Mouse (Mus musculus) stomach, postnatal 0 days (tissue): ENCODE measurements around the gene Fam83g. TPM values are rescaled to one million over a fixed set of nuclear protein-coding genes. Genes with fewer than 3 reads are reported as not detected.
"Not testable (repeated sequence)": the region's sequence is repeated elsewhere in the genome, so short reads cannot be mapped to it uniquely, and the experiment has no call there.

Experiments used
- ATAC-seq: fragments of 200-750 bp; cut with Nextera tagmentation; 2 replicates; pipeline ENCODE4 v1.8.0; 2017; ENCODE audit not compliant: low FRiP score, low TSS enrichment
- DNase-seq: peaks from one replicate; pipeline ENCODE4 v3.0.0-alpha.2; 2016; ENCODE audit warnings: low spot score
- H3K27ac ChIP-seq: fragments of 300-500 bp; sonication (generic); replicated peaks from 2 replicates; pipeline ENCODE4 v1.5.1; 2014; ENCODE audit warnings: mild to moderate bottlenecking, control low read depth
- H3K27me3 ChIP-seq: fragments of 300-500 bp; sonication (generic); 2 replicates; pipeline ENCODE4 v1.6.1; 2014; ENCODE audit warnings: low read length; ENCODE audit not compliant: control insufficient read depth, insufficient read depth
- H3K36me3 ChIP-seq: fragments of 300-500 bp; sonication (generic); 2 replicates; pipeline ENCODE4 v1.6.1; 2014; ENCODE audit warnings: low read length, mixed read lengths; ENCODE audit not compliant: control insufficient read depth, insufficient read depth
- H3K4me1 ChIP-seq: fragments of 300-500 bp; sonication (generic); replicated peaks from 2 replicates; pipeline ENCODE4 v1.6.1; 2014; ENCODE audit warnings: antibody characterized with exemption; ENCODE audit not compliant: control insufficient read depth, insufficient read depth
- H3K4me2 ChIP-seq: fragments of 300-500 bp; sonication (generic); replicated peaks from 2 replicates; pipeline ENCODE4 v1.6.1; 2014; ENCODE audit warnings: low read depth, mild to moderate bottlenecking, control low read depth, moderate library complexity
- H3K4me3 ChIP-seq: fragments of 300-500 bp; sonication (generic); 2 replicates; pipeline ENCODE4 v1.5.1; 2014; ENCODE audit warnings: low read depth, low read length, control low read depth
- H3K9ac ChIP-seq: fragments of 300-500 bp; sonication (generic); 2 replicates; pipeline ENCODE4 v1.6.1; 2014; ENCODE audit warnings: mild to moderate bottlenecking, low read length, control low read depth, mixed read lengths
- H3K9me3 ChIP-seq: fragments of 300-500 bp; sonication (generic); 2 replicates; pipeline ENCODE4 v1.6.1; 2016; ENCODE audit warnings: low read length; ENCODE audit not compliant: control insufficient read depth
- CTCF ChIP-seq: IDR thresholded peaks from 2 replicates; pipeline ENCODE4 v1.5.1; 2016; ENCODE audit warnings: antibody characterized with exemption, low read depth, mild to moderate bottlenecking, moderate library complexity
- EP300 ChIP-seq: optimal IDR thresholded peaks from 2 replicates; pipeline ENCODE3; 2016; ENCODE audit warnings: antibody characterized with exemption
- WGBS: fragments of 180-500 bp; shearing (Covaris S2); extraction: QIAGEN DNeasy Blood & Tissue Kit; methylation state at CpG from one replicate; pipeline ENCODE4 v1.1.7; 2014; 5-methylcytosine and 5-hydroxymethylcytosine counted together
- polyA plus RNA-seq: library from polyadenylated mRNA; unstranded; fragments of >200 nt; fragmentation: Nextera tagmentation; extraction: Ambion mirVana; gene quantifications from 2 replicates; pipeline ENCODE4 v1.2.1, GENCODE M21; 2015

Gene Fam83g
- 4.5 and 4.9 TPM in 2 replicates for polyA plus RNA-seq

DNA sequence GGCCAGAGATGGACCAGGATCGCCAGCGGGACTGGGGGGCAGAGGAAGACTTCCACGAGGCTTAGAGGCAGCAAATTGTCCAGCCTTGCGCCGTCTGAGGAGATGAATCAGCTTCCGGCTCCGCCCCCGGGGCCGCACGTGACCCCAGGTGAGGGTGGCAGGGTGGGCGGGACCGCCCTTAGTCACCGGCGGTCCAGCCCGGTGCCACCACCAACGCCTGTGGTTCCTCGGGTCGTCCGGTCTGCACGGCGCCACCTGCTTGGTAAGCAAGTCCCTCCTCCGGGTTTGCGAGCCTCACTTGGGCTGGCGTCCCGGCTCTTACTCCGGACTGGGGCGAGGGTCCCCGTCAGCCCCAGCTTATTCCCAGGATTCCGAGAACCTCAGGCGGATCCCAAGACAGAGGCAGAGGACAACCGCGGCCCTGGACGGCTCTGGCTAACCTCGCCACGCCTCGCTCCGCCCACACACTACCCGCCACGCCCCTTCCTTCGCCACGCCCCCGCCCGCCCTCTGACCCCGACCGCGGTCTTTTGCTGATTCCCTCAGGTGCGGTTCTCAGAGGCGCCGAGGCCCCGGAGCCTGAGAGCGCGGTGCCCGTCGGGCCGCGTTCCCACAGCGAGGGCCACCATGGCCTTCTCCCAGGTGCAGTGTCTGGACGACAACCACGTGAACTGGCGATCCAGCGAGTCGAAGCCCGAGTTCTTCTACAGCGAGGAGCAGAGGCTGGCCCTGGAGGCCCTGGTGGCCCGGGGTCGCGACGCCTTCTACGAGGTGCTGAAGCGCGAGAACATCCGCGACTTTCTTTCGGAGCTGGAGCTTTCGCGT lies at the start of gene Fam83g:
TSS of gene Fam83g (plus strand) at position 185 of the 825 bp plus-strand sequence.
- Histone ChIP-seq H3K4me2 (peak within 1 kb of the TSS; percentile 63), H3K4me3 (peak within 1 kb of the TSS; percentile 48), H3K4me1 (peaks cover 5% of the 10 kb centered on the region; the same call in 1 of the 2 replicates), H3K27ac (peak within 1 kb of the TSS; percentile 73; the same call in 1 of the 2 replicates), H3K9ac (peak within 1 kb of the TSS; percentile 55), H3K9me3 (no peaks in the 10 kb centered on the region), H3K36me3 (no peaks in the 10 kb centered on the region), H3K27me3 (no peaks in the 10 kb centered on the region; the same call in 1 of the 2 replicates)
- TF ChIP-seq CTCF (0 out of 2 replicates have a peak, but pooled peaks have one; percentile 0), EP300 (no peak)
- DNase-seq (peak; percentile 93), ATAC-seq (peak; percentile 88)
- WGBS: 3% methylated on average over 74 of the region's 76 CpGs

DNA sequence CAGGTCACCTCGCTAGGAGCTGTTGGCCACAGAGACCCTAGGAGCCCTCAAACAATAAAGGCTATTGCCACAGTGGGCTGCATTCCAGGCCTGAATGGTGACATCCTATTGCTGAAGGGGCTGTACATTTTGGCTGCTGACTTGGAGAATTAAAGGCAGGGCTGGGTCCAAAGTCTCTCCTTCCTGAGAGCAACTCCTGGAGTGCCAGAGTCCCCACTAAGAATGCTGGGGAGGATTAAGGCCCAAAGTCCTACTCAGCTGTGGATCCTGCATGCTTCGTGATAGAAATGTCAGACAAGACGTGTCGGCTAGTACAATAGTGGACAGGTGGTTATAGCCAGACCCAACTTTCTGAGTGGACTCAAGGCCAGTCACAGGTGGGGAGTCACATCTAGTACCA lies 47.6 kb upstream of the Fam83g start:
- H3K9ac ChIP-seq, H3K4me2 ChIP-seq, H3K27ac ChIP-seq, H3K27me3 ChIP-seq, H3K9me3 ChIP-seq, H3K4me1 ChIP-seq, ATAC-seq, H3K4me3 ChIP-seq, DNase-seq, H3K36me3 ChIP-seq: not testable (repeated sequence)
- WGBS: 100% methylated on average over 2 of the region's 4 CpGs

DNA sequence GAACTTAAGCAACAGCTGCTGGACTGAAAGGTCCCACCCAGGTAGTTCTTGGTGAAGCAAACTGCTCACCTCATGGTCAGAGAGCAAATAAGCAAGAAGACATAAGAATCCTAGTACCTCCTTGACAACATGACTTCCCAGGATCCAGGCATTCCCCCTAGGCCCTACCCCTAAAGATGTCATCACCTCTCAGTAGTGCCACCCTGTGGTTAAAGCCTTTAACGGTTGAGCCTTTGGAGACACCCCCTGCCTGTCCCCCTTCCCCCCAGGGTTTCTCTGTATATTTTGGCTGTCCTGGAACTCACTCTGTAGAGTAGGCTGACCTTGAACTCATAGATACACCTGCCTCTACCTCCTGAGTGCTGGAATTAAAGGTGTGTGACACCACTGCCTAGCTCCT lies 46.5 kb upstream of the Fam83g start:
- no peak overlapping the region for H3K9ac ChIP-seq
- H3K4me2 ChIP-seq: no peak overlapping the region
- WGBS: 56% methylated on average over 1 of the region's 1 CpGs
- no peaks in the 10 kb centered on the region for H3K9me3 ChIP-seq
- no peak overlapping the region for H3K4me3 ChIP-seq
- no peaks in the 10 kb centered on the region; the same call in 1 of the 2 replicates for H3K4me1 ChIP-seq
- no peaks in the 10 kb centered on the region for H3K36me3 ChIP-seq
- ATAC-seq: no peak
- no peak overlapping the region for H3K27ac ChIP-seq
- no peaks in the 10 kb centered on the region for H3K27me3 ChIP-seq
- no peak for TF ChIP-seq CTCF
- TF ChIP-seq EP300: no peak
- no peak for DNase-seq

DNA sequence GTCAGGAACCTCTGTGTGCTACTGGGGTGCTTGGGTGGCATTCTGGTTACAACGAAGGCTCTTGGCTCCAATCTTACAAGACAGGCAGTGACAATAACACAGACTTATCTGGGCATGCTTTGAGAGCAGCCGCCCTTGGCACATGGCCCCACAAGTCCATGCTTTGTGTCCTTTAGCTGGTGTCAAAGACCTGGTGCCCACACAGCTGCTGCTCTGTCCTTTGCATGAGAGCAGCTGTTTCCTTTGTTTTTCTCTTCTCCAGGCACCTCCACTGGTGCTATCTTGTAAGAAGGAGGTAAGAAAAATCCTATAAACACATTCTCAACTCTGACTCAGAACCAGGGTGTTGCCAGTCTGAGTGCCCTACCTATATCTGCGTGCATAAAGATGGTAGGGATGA lies 46.0 kb upstream of the Fam83g start:
- no peak overlapping the region for H3K4me3 ChIP-seq
- no peaks in the 10 kb centered on the region; the same call in 1 of the 2 replicates for H3K4me1 ChIP-seq
- no peak for DNase-seq
- no peaks in the 10 kb centered on the region for H3K9me3 ChIP-seq
- no peak overlapping the region for H3K27ac ChIP-seq
- H3K36me3 ChIP-seq: no peaks in the 10 kb centered on the region
- H3K27me3 ChIP-seq: no peaks in the 10 kb centered on the region
- TF ChIP-seq EP300 (no peak), CTCF (no peak)
- ATAC-seq: no peak
- H3K9ac ChIP-seq: no peak overlapping the region
- no peak overlapping the region for H3K4me2 ChIP-seq
- WGBS: 86% methylated on average over 3 of the region's 3 CpGs

DNA sequence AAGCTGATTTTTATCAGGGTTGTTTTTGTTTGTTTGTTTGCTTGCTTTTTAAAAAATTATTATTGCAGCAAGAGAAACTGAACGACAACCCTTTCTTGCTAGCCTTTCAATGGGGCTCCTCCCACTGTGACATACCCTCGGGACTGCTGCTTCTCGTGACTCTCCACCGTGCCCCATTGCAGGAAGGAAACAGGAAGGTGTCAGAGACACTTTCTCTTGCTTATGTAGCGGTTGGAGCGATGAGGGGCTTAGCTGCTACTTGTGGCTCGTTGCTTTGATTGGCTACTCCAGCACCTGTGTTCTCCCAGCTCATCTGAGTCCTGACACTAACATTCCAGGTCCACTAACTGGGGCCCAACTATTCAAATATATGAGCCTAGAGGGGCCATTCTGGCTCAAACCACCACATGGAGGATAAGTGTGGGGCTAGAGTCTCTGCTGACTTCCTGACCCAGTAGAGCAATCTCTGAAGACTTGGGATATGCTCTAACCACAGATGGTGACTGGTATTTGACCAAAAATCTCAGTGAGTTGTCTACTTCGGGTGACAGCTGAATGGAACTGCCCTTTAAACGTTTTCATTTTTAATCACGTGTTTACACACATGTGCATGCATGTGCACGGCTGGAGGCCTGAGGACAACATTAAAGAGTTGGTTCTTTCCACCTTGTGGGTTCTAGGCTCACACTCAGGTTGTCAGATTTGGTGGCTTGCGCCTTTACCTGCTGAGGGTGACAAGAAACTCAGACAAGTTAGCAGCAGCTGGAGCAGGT lies 44.9 kb upstream of the Fam83g start:
- ATAC-seq (no peak), DNase-seq (no peak)
- TF ChIP-seq CTCF: no peak
- no peak overlapping the region for H3K4me2 ChIP-seq
- 76% methylated on average over 12 of the region's 12 CpGs for WGBS
- H3K27me3 ChIP-seq: no peaks in the 10 kb centered on the region
- H3K4me3 ChIP-seq: no peak overlapping the region
- H3K9ac ChIP-seq: no peak overlapping the region
- peaks cover 3% of the 10 kb centered on the region for H3K4me1 ChIP-seq
- H3K27ac ChIP-seq: no peak overlapping the region
- H3K9me3 ChIP-seq: no peaks in the 10 kb centered on the region
- H3K36me3 ChIP-seq: no peaks in the 10 kb centered on the region
